Mouse (Mus musculus) kidney, embryonic 14.5 days (tissue): ENCODE results near the gene Abhd14a. TPM values are rescaled to one million over a fixed set of nuclear protein-coding genes. Genes with fewer than 3 reads are reported as not detected.
A peak's percentile ranks its signal among the peaks of the same experiment; 100 is the strongest.

Source experiments
- ATAC-seq: fragments of 200-750 bp; cut with Nextera tagmentation; 2 replicates; pipeline ENCODE4 v1.8.0; 2017; ENCODE audit warnings: moderate number of reproducible peaks, mild to moderate bottlenecking, moderate TSS enrichment, moderate library complexity; ENCODE audit not compliant: low FRiP score, low TSS enrichment
- H3K27ac ChIP-seq: fragments of 300-500 bp; sonication (generic); 2 replicates; pipeline ENCODE4 v1.5.1; 2014; ENCODE audit warnings: low read depth, mild to moderate bottlenecking, low read length, moderate library complexity, mixed read lengths
- H3K27me3 ChIP-seq: fragments of 300-500 bp; sonication (generic); 2 replicates; pipeline ENCODE4 v1.6.1; 2014; ENCODE audit warnings: mild to moderate bottlenecking, low read length; ENCODE audit not compliant: control insufficient read depth, insufficient read depth
- H3K36me3 ChIP-seq: fragments of 300-500 bp; sonication (generic); 2 replicates; pipeline ENCODE4 v1.6.1; 2014; ENCODE audit warnings: low read length, mixed read lengths; ENCODE audit not compliant: control insufficient read depth, insufficient read depth
- H3K4me1 ChIP-seq: fragments of 300-500 bp; sonication (generic); 2 replicates; pipeline ENCODE4 v1.6.1; 2014; ENCODE audit warnings: low read length, mixed read lengths; ENCODE audit not compliant: control insufficient read depth, insufficient read depth
- H3K4me2 ChIP-seq: fragments of 300-500 bp; sonication (generic); replicated peaks from 2 replicates; pipeline ENCODE4 v1.6.1; 2014; ENCODE audit warnings: low read depth, mild to moderate bottlenecking, low read length
- H3K4me3 ChIP-seq: fragments of 300-500 bp; sonication (generic); 2 replicates; pipeline ENCODE4 v1.5.1; 2014; ENCODE audit warnings: mild to moderate bottlenecking, low read length
- H3K9ac ChIP-seq: fragments of 300-500 bp; sonication (generic); 2 replicates; pipeline ENCODE4 v1.6.1; 2014; ENCODE audit warnings: low read depth, mild to moderate bottlenecking, low read length, moderate library complexity
- H3K9me3 ChIP-seq: fragments of 300-500 bp; sonication (generic); 2 replicates; pipeline ENCODE4 v1.6.1; 2016; ENCODE audit warnings: low read length; ENCODE audit not compliant: control insufficient read depth
- WGBS: fragments of 180-500 bp; shearing (Covaris S2); extraction: QIAGEN DNeasy Blood & Tissue Kit; methylation state at CpG from one replicate; pipeline ENCODE4 v1.1.7; 2014; 5-methylcytosine and 5-hydroxymethylcytosine counted together
- polyA plus RNA-seq: library from polyadenylated mRNA; unstranded; fragments of >200 nt; fragmentation: Nextera tagmentation; extraction: Ambion mirVana; gene quantifications from 2 replicates; pipeline ENCODE4 v1.2.1, GENCODE M21; 2014

Abhd14a gene
- polyA plus RNA-seq, 1 experiment from 2014 or later: 58.8 TPM

DNA sequence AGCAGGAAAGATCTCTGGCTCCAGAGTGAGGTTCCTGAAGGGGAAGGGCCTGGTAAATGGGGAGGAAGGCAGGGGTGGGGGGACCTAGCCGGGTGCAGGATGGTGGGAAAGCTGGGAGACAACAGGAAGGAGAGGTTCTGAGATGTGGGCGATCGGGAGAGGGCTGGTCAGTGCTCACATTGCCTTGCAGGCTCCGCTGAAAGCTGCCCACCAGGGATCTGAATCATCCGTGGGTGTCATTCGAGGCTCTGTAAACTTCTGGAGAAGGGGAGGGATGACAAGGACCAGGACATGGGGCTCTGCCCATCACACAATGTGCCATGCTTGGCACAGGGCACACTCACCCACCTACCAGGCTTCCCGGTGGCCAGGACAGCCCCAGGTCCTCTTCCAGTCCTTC, 14.1 kb downstream of the Abhd14a start:
- Histone ChIP-seq H3K4me2 (no peak overlapping the region), H3K36me3 (peaks cover 35% of the 10 kb centered on the region), H3K9me3 (no peaks in the 10 kb centered on the region), H3K27me3 (no peaks in the 10 kb centered on the region), H3K9ac (no peak overlapping the region), H3K27ac (no peak overlapping the region), H3K4me1 (peaks cover 16% of the 10 kb centered on the region), H3K4me3 (no peak overlapping the region)
- 68% methylated on average over 7 of the region's 7 CpGs for WGBS
- ATAC-seq: no peak

DNA sequence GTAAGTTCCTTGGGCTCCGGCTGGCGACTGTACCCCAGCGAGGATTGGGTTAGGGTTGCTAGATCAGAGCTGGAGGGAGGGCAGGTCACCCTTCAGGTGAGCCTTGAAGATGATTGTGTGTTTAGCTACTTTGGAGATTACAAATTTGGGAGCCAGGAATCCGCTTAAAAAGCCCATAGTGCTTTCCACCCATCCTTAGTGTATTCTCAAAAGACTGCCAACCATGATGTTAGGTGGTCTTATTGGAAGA, 17.5 kb downstream of the Abhd14a start:
- Histone ChIP-seq H3K36me3 (peaks cover 35% of the 10 kb centered on the region), H3K4me1 (peaks cover 5% of the 10 kb centered on the region; the same call in 1 of the 2 replicates), H3K27ac (peak overlapping the region; percentile 99), H3K4me3 (peak overlapping the region; percentile 91), H3K9me3 (no peaks in the 10 kb centered on the region), H3K4me2 (peak overlapping the region; percentile 81), H3K27me3 (no peaks in the 10 kb centered on the region), H3K9ac (peak overlapping the region; percentile 99)
- no peak for ATAC-seq
- 5% methylated on average over 4 of the region's 4 CpGs for WGBS

DNA sequence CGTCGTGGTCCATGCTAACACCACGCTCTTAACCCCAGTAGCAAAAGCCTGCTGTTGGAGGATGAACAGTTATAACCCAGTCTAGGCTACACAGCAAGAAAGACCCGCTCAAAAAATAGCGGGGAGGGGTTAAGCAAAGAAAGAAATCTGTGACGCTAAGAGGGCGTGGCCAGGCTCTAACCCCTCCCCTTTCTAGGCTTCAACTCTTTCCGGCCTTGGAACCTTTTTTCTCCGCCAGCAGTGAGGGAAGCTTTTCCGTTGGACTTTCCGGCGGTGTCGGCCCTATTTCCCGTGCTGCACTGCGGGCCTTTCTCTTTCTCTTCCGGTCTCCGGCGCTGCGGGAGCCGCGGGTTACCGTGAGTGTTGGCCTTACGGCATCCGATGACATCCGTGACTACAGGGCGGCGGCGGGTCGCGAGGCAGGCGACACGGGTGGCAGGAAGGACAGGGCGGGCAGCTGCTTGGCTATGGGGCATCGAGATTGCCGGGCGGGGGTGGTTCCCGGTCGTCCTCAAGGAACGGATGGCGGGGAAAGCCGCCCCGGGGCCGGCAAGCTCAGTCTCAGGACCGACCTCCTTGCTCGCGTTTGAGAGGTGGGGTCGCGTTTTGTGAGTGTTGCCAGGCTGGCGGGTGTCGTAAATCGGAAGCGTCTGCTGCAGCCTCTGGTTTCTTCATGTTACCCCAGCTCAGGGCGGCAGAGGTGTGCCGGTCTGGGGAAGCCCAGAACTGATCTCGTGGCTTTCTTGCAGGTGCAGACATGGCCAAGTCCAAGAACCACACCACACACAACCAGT, 18.1 kb downstream of the Abhd14a start, which contains the start of gene Rpl29:
Gene Rpl29 (plus strand): TSS at position 234 of the 794 bp plus-strand sequence.
- Histone ChIP-seq H3K9ac (peak within 1 kb of the TSS; percentile 99), H3K9me3 (no peaks in the 10 kb centered on the region), H3K4me3 (peak within 1 kb of the TSS; percentile 91), H3K4me2 (peak within 1 kb of the TSS; percentile 81), H3K27me3 (no peaks in the 10 kb centered on the region), H3K36me3 (peaks cover 35% of the 10 kb centered on the region), H3K4me1 (peaks cover 5% of the 10 kb centered on the region; the same call in 1 of the 2 replicates), H3K27ac (peak within 1 kb of the TSS; percentile 99)
- WGBS: under 1% methylated on average over 55 of the region's 55 CpGs
- peak; percentile 91 for ATAC-seq

DNA sequence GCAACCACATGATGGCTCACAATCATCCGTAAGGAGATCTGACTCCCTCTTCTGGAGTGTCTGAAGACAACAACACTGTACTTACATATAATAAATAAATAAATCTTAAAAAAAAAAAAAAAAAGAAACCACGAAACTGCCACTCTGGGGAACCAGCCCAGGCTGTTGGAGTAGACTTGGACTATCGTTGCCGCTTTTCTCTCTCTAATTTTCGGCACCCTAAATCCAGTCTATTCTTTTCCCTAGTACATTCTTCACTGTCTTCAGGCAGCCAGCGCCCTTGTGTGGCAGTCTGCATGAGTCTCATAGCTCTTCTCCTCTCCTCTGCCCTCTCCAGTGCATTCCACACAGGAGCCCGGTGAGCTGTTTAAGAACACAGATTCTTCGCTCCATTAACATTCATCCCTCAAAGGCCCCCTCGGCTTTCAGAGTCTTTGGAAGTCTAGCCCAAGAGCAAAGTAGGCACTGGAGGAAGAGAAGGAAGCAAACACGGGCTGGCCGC, 18.7 kb downstream of the Abhd14a start:
- peak; percentile 65 for ATAC-seq
- 20% methylated on average over 11 of the region's 11 CpGs for whole genome bisulfite sequencing
- H3K9me3 ChIP-seq: no peaks in the 10 kb centered on the region

DNA sequence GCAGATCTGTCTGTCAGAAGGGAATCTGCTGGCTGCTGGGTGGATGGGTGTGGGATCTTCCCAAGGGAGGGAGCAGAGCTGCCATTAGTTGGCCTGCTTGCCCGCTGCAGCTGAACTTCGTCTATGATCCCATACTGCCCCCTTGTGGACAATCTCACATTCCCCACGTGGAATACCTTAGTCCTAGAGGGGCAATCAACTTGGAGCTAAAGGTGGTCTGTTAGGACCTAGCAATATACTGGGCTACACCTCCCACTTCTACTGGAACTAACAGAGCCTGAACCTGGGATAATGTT, 25.7 kb downstream of the Abhd14a start:
- Histone ChIP-seq H3K36me3 (no peaks in the 10 kb centered on the region), H3K9me3 (no peaks in the 10 kb centered on the region), H3K4me2 (peak overlapping the region; percentile 38; the same call in 1 of the 2 replicates), H3K27ac (no peak overlapping the region), H3K4me1 (peaks cover 41% of the 10 kb centered on the region), H3K4me3 (no peak overlapping the region), H3K27me3 (no peaks in the 10 kb centered on the region), H3K9ac (peak overlapping the region; percentile 28; the same call in 1 of the 2 replicates)
- ATAC-seq: peak; percentile 71
- 0% methylated on average over 3 of the region's 3 CpGs for WGBS

More for the DNA sequence above, 18.7 kb downstream of the Abhd14a start:
- H3K27me3 ChIP-seq: no peaks in the 10 kb centered on the region
- peak overlapping the region; percentile 99 for H3K27ac ChIP-seq
- peak overlapping the region; percentile 91 for H3K4me3 ChIP-seq
- peaks cover 5% of the 10 kb centered on the region; the same call in 1 of the 2 replicates for H3K4me1 ChIP-seq
- peaks cover 31% of the 10 kb centered on the region for H3K36me3 ChIP-seq
- peak overlapping the region; percentile 58 for H3K9ac ChIP-seq
- peak overlapping the region; percentile 64 for H3K4me2 ChIP-seq

DNA sequence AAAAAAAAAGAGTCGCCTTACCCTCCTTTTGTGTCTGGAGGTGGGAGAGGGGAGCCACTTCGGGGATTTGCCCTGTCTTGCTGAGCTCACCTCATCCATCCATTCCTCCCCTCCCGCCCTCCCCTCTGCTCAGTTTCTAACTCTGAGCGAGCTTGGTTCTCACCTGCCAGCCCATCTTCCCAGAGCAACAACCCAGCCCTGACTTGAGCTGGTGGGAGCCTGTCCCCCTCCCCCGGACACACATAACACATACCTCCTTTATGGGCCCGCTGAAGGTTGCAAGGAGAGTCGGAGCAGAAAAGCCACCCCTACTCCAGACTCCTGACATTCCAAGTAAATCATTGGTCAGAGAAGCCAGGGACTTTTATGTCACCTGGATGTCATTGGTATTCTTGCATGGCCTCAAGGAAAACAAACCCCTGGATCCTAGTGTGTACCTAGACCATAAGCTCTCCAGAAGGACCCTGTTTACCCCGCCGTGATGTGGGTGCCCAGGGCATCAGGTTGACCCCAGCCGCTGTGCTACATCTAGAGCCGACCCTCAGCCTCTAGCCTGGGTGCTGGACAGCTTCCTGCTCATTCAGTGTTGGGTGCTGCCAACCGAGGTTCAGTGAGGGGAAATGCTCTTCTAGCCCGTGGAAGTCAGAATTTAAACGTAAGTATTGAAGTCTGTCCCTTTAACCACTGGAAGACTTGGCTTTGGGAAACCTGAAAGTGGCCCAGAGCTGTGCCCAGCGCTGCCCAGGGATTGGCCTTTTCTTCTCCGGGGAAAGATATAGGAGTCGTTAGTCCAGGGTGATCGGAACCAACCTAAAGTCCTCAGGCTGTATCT, 26.2 kb downstream of the Abhd14a start:
- peak overlapping the region; percentile 47; the same call in 1 of the 2 replicates for H3K27ac ChIP-seq
- peak overlapping the region; percentile 38; the same call in 1 of the 2 replicates for H3K4me2 ChIP-seq
- H3K9ac ChIP-seq: peak overlapping the region; percentile 28; the same call in 1 of the 2 replicates
- ATAC-seq: peak; percentile 32
- H3K36me3 ChIP-seq: no peaks in the 10 kb centered on the region
- H3K4me3 ChIP-seq: no peak overlapping the region; the same call in 1 of the 2 replicates
- peaks cover 41% of the 10 kb centered on the region for H3K4me1 ChIP-seq
- H3K27me3 ChIP-seq: no peaks in the 10 kb centered on the region
- WGBS: 5% methylated on average over 18 of the region's 18 CpGs
- no peaks in the 10 kb centered on the region for H3K9me3 ChIP-seq

DNA sequence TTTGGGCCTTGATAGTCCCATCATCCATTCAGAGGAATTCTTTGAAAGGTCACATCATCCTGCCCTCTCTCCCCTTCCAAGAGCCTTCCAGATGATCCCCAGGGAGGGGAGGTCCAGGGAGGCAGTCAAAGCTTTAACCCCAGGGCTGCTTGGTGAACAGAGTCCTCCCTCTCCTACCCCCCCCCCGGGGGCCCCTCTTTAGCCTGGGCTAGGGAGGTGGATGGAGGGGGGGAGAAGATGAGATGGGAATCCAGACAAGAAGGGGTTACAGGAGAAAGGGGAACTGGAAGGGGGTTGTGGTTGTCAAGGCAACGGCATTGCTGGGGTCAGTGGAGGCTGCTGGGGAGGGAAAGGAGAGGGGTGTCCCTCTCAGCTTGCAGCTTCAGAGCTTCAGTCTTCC, 26.9 kb downstream of the Abhd14a start:
- Histone ChIP-seq H3K27ac (no peak overlapping the region), H3K4me3 (no peak overlapping the region), H3K36me3 (no peaks in the 10 kb centered on the region), H3K4me2 (peak overlapping the region; percentile 38), H3K9ac (no peak overlapping the region), H3K9me3 (no peaks in the 10 kb centered on the region), H3K4me1 (peaks cover 41% of the 10 kb centered on the region), H3K27me3 (no peaks in the 10 kb centered on the region)
- ATAC-seq: peak; percentile 48; the same call in 1 of the 2 replicates
- 0% methylated on average over 2 of the region's 2 CpGs for WGBS

DNA sequence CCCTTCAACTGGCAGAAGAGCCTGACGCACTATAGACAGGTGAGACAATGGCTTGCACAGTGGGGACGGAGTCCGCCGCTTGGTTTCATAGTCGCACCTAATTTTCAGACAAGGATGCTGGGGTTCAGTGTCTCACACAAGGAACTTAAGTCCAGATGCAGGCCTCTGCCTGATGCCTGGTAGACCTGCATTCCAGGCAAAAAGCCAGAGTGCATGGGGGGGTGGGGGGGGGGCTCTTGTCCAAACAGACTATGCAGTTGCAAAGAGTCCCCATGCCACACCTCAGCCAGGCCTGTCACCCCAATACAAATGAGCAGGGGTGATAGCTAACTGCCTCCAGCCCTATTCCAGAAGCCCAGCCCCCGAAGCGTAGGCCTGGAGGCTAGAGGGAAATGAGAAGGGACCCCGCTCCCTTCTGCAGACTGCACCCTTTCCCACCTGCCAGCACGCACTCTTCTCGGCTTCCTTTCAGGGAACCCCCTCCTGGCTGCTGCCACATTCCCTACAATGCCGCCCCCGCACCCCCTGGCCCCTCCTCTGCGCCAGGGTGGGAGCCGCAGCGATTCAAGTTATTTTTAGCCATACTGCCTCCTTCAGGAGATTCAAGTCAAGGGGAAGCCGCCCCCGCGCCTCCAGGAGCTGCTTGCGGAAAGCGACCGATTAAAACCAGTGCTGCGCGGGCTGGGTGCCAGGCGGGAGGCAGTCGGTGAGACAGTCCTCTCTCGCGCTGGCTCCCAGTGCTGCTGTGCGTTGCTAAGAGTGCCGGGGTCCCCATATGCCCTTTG, 29.4 kb downstream of the Abhd14a start:
- peak overlapping the region; percentile 20 for H3K4me3 ChIP-seq
- H3K4me1 ChIP-seq: peaks cover 44% of the 10 kb centered on the region
- H3K9me3 ChIP-seq: no peaks in the 10 kb centered on the region
- no peaks in the 10 kb centered on the region for H3K27me3 ChIP-seq
- peak overlapping the region; percentile 44; the same call in 1 of the 2 replicates for H3K9ac ChIP-seq
- peak; percentile 58 for ATAC-seq
- peak overlapping the region; percentile 43; the same call in 1 of the 2 replicates for H3K27ac ChIP-seq
- 15% methylated on average over 29 of the region's 29 CpGs for WGBS
- no peaks in the 10 kb centered on the region for H3K36me3 ChIP-seq
- peak overlapping the region; percentile 54 for H3K4me2 ChIP-seq
